8 mouse cellular contexts compared by ENCODE assay signal in genomic region chr11:32324609-32325008, GRCm38 (mm10). TPM values are rescaled to one million over a fixed set of nuclear protein-coding genes. Genes with fewer than 3 reads are reported as not detected.
DNase-seq lines count a peak whose midpoint lies in the region; ATAC-seq and TF ChIP-seq lines count a peak whose summit lies in the region.

No protein-coding gene starts in this region.

- peak; percentile 59 for ATAC-seq in Patski
- ATAC-seq in hindbrain, embryonic 14.5 days (ENCODE audit: low FRiP score) = peak; percentile 92

- peak overlapping the region; percentile 27; the same call in 1 of the 2 replicates for H3K4me2 ChIP-seq in hindbrain, embryonic 14.5 days (replicated peaks)

- H3K9ac ChIP-seq in hindbrain, embryonic 14.5 days = no peak overlapping the region

- POLR2A ChIA-PET in Patski (lab: Charles Lee) = no interaction called here

- CTCF ChIA-PET in Patski (lab: Charles Lee) = interaction anchor here (0.9 to 2.2 kb wide), 9 partner anchors 9 to 142 kb away, joined by 3 to 14 read pairs (median 5); no protein-coding TSS in a partner anchor

- no peaks in the 10 kb centered on the region for H3K36me3 ChIP-seq in hindbrain, embryonic 14.5 days (replicated peaks; ENCODE audit: control insufficient read depth, insufficient read depth)

- DNase-seq in Patski (ENCODE audit: low read depth, low spot score) = no peak
- DNase-seq in cerebellum, postnatal 14 days = peak; percentile 95 to 97
- peak; percentile 85 to 88 for DNase-seq in frontal cortex, postnatal 25 days (ENCODE audit: low spot score in 2 of 2)
- peak; percentile 92 for DNase-seq in hindbrain, embryonic 14.5 days (ENCODE audit: low spot score)
- peak; percentile 76 to 79 for DNase-seq in layer of hippocampus, postnatal 36 days
- DNase-seq in lung, postnatal 36 days = peak; percentile 93
- peak; percentile 94 for DNase-seq in retina, embryonic 14.5 days (ENCODE audit: low spot score)
- DNase-seq in thymus, postnatal 4 days = peak; percentile 92

- WGBS in hindbrain, embryonic 14.5 days = 13% methylated on average over 15 of the region's 15 CpGs

- no peaks in the 10 kb centered on the region for H3K9me3 ChIP-seq in hindbrain, embryonic 14.5 days (ENCODE audit: control insufficient read depth, low read length)

- in situ Hi-C loops in Patski (cut with MboI; ENCODE audit: low pct_unique_long_range_greater_than_20kb) = no loop called here

- H3K4me3 ChIP-seq in hindbrain, embryonic 14.5 days (replicated peaks; ENCODE audit: low read length) = no peak overlapping the region

- peaks cover 31% of the 10 kb centered on the region for H3K27me3 ChIP-seq in Patski
- H3K27me3 ChIP-seq in hindbrain, embryonic 14.5 days (ENCODE audit: control insufficient read depth, insufficient read depth, low read length) = no peaks in the 10 kb centered on the region

- peak; percentile 85 for TF ChIP-seq CTCF in Patski (IDR thresholded peaks at IDR 0.05)

- H3K27ac ChIP-seq in hindbrain, embryonic 14.5 days = no peak overlapping the region

- H3K4me1 ChIP-seq in hindbrain, embryonic 14.5 days (replicated peaks; ENCODE audit: control insufficient read depth, insufficient read depth, low read length) = no peaks in the 10 kb centered on the region

RNA-seq across cellular contexts. Expression of gene Sh3pxd2b, which starts 23.0 kb away (rescaled TPM):
- 38.4 TPM for polyA plus RNA-seq in Patski (2021)
- polyA plus RNA-seq in hindbrain, embryonic 14.5 days (2014; fragmentation: Nextera tagmentation; extraction: Ambion mirVana) = 21.8 and 23.4 TPM in 2 replicates
- 10 to 100 TPM; 10.5 to 12.6 TPM for total RNA-seq in layer of hippocampus, postnatal 36 days (2021)

RNA-seq across cellular contexts. Expression of gene Hbq1a, which starts 24.7 kb away (rescaled TPM):
- not detected for polyA plus RNA-seq in Patski (2021)
- polyA plus RNA-seq in hindbrain, embryonic 14.5 days (2014; fragmentation: Nextera tagmentation; extraction: Ambion mirVana) = 0.96 and 1.2 TPM in 2 replicates
- 1 to 10 TPM in 1 of 2 experiments, not detected in 1; 1.4 TPM for total RNA-seq in layer of hippocampus, postnatal 36 days (2021)

RNA-seq across cellular contexts. Expression of gene Hba-a2, which starts 28.3 kb away (rescaled TPM):
- not detected for polyA plus RNA-seq in Patski (2021)
- 6,611 and 7,624 TPM in 2 replicates for polyA plus RNA-seq in hindbrain, embryonic 14.5 days (2014; fragmentation: Nextera tagmentation; extraction: Ambion mirVana)
- total RNA-seq in layer of hippocampus, postnatal 36 days (2021) = 100 to 1,000 TPM; 192 to 362 TPM

RNA-seq across cellular contexts. Expression of gene Hbq1b, which starts 37.8 kb away (rescaled TPM):
- not detected for polyA plus RNA-seq in Patski (2021)
- polyA plus RNA-seq in hindbrain, embryonic 14.5 days (2014; fragmentation: Nextera tagmentation; extraction: Ambion mirVana) = 0.82 TPM in 1 of 2 replicates, not detected in the other
- total RNA-seq in layer of hippocampus, postnatal 36 days (2021) = 1 to 10 TPM in 1 of 2 experiments, not detected in 1; 2.3 TPM

RNA-seq across cellular contexts. Expression of gene Hba-a1, which starts 41.3 kb away (rescaled TPM):
- polyA plus RNA-seq in Patski (2021) = not detected
- polyA plus RNA-seq in hindbrain, embryonic 14.5 days (2014; fragmentation: Nextera tagmentation; extraction: Ambion mirVana) = 2,517 and 2,859 TPM in 2 replicates
- total RNA-seq in layer of hippocampus, postnatal 36 days (2021) = 100 to 1,000 TPM; 243 to 385 TPM

Comparison
In these comparisons a context has a peak if more than half of its experiments do, and no peak if none do; other contexts are left out.
1. RNA of gene Hba-a2, which starts 28.3 kb away (polyA plus RNA-seq): 6,611 to 7,624 TPM in hindbrain, embryonic 14.5 days; not detected in Patski (single experiment); every median in the first group is over 1,000 times any median in the second.